Mouse (Mus musculus) midbrain, embryonic 14.5 days (tissue): ENCODE results near the gene Med19. TPM values are rescaled to one million over a fixed set of nuclear protein-coding genes. Genes with fewer than 3 reads are reported as not detected.

Experiments used
- ATAC-seq: fragments of 200-750 bp; cut with Nextera tagmentation; 2 replicates; pipeline ENCODE4 v1.8.0; 2017; ENCODE audit warnings: moderate number of reproducible peaks, moderate library complexity; ENCODE audit not compliant: low FRiP score, low TSS enrichment
- DNase-seq: peaks from one replicate; pipeline ENCODE4 v3.0.0-alpha.2; 2015
- H3K27ac ChIP-seq: fragments of 300-500 bp; sonication (generic); replicated peaks from 2 replicates; pipeline ENCODE4 v1.5.1; 2014; ENCODE audit warnings: mild to moderate bottlenecking, low read depth, low read length, moderate library complexity
- H3K27me3 ChIP-seq: fragments of 300-500 bp; sonication (generic); 2 replicates; pipeline ENCODE4 v1.6.1; 2014; ENCODE audit warnings: low read length, control low read depth, mixed read lengths; ENCODE audit not compliant: control insufficient read depth, insufficient read depth
- H3K36me3 ChIP-seq: fragments of 300-500 bp; sonication (generic); 2 replicates; pipeline ENCODE4 v1.6.1; 2014; ENCODE audit warnings: low read length, control low read depth; ENCODE audit not compliant: control insufficient read depth, insufficient read depth
- H3K4me1 ChIP-seq: fragments of 300-500 bp; sonication (generic); 2 replicates; pipeline ENCODE4 v1.6.1; 2014; ENCODE audit warnings: mild to moderate bottlenecking, antibody characterized with exemption, low read length, control low read depth; ENCODE audit not compliant: control insufficient read depth, insufficient read depth
- H3K4me2 ChIP-seq: fragments of 300-500 bp; sonication (generic); 2 replicates; pipeline ENCODE4 v1.6.1; 2014; ENCODE audit warnings: mild to moderate bottlenecking, low read length, moderate library complexity
- H3K4me3 ChIP-seq: fragments of 300-500 bp; sonication (generic); replicated peaks from 2 replicates; pipeline ENCODE4 v1.5.1; 2014; ENCODE audit warnings: low read depth, low read length
- H3K9ac ChIP-seq: fragments of 300-500 bp; sonication (generic); replicated peaks from 2 replicates; pipeline ENCODE4 v1.6.1; 2014; ENCODE audit warnings: mild to moderate bottlenecking, low read length, moderate library complexity
- H3K9me3 ChIP-seq: fragments of 300-500 bp; sonication (generic); 2 replicates; pipeline ENCODE4 v1.6.1; 2016; ENCODE audit warnings: low read length, control low read depth, mixed read lengths; ENCODE audit not compliant: control insufficient read depth
- WGBS: fragments of 180-500 bp; shearing (Covaris S2); extraction: QIAGEN DNeasy Blood & Tissue Kit; methylation state at CpG from one replicate; pipeline ENCODE4 v1.1.7; 2014; 5-methylcytosine and 5-hydroxymethylcytosine counted together
- polyA plus RNA-seq: library from polyadenylated mRNA; unstranded; fragments of >200 nt; fragmentation: Nextera tagmentation; extraction: Ambion mirVana; gene quantifications from 2 replicates; pipeline ENCODE4 v1.2.1, GENCODE M21; 2014

Gene Med19
- polyA plus RNA-seq, 1 experiment from 2014 or later, result 56.5 TPM

GRCm38 (mm10) chr2:84733579-84734300, 55.5 kb downstream of the Med19 start, which contains the start of gene Ypel4:
Gene Ypel4, plus strand, starts transcription at chr2:84734058.
- under 1% methylated on average over 8 of the region's 8 CpGs for WGBS
- Histone ChIP-seq H3K27me3 (no peaks in the 10 kb centered on the region), H3K27ac (peak within 1 kb of the TSS; percentile 89), H3K4me1 (peaks cover 40% of the 10 kb centered on the region), H3K4me3 (peak within 1 kb of the TSS; percentile 71), H3K4me2 (peak within 1 kb of the TSS; percentile 58), H3K9ac (peak within 1 kb of the TSS; percentile 88), H3K36me3 (no peaks in the 10 kb centered on the region), H3K9me3 (no peaks in the 10 kb centered on the region)
- ATAC-seq, result peak; percentile 76
- peak; percentile 86 for DNase-seq

GRCm38 (mm10) chr2:84734351-84734864, 56.2 kb downstream of the Med19 start:
- peaks cover 41% of the 10 kb centered on the region for H3K4me1 ChIP-seq
- H3K27ac ChIP-seq, result peak overlapping the region; percentile 89
- peak; percentile 80 for DNase-seq
- H3K27me3 ChIP-seq, result no peaks in the 10 kb centered on the region
- H3K9me3 ChIP-seq, result no peaks in the 10 kb centered on the region
- no peaks in the 10 kb centered on the region for H3K36me3 ChIP-seq
- H3K4me2 ChIP-seq, result peak overlapping the region; percentile 58
- H3K9ac ChIP-seq, result peak overlapping the region; percentile 88
- 2% methylated on average over 11 of the region's 11 CpGs for WGBS
- ATAC-seq, result peak; percentile 65
- H3K4me3 ChIP-seq, result peak overlapping the region; percentile 71

GRCm38 (mm10) chr2:84734919-84735318, 56.7 kb downstream of the Med19 start:
- Histone ChIP-seq H3K4me1 (peaks cover 43% of the 10 kb centered on the region), H3K27ac (peak overlapping the region; percentile 89), H3K9ac (peak overlapping the region; percentile 88), H3K27me3 (no peaks in the 10 kb centered on the region), H3K4me2 (peak overlapping the region; percentile 58), H3K9me3 (no peaks in the 10 kb centered on the region), H3K36me3 (no peaks in the 10 kb centered on the region), H3K4me3 (peak overlapping the region; percentile 71)
- DNase-seq, result peak; percentile 10
- WGBS, result 0% methylated on average over 2 of the region's 2 CpGs
- no peak for ATAC-seq

GRCm38 (mm10) chr2:84735346-84735920, 57.2 kb downstream of the Med19 start:
- H3K27me3 ChIP-seq, result no peaks in the 10 kb centered on the region
- peak overlapping the region; percentile 89 for H3K27ac ChIP-seq
- ATAC-seq, result no peak
- peaks cover 43% of the 10 kb centered on the region for H3K4me1 ChIP-seq
- peak overlapping the region; percentile 71 for H3K4me3 ChIP-seq
- 20% methylated on average over 7 of the region's 7 CpGs for WGBS
- DNase-seq, result peak; percentile 31
- no peaks in the 10 kb centered on the region for H3K9me3 ChIP-seq
- H3K36me3 ChIP-seq, result no peaks in the 10 kb centered on the region
- H3K4me2 ChIP-seq, result peak overlapping the region; percentile 58
- H3K9ac ChIP-seq, result peak overlapping the region; percentile 88

DNA sequence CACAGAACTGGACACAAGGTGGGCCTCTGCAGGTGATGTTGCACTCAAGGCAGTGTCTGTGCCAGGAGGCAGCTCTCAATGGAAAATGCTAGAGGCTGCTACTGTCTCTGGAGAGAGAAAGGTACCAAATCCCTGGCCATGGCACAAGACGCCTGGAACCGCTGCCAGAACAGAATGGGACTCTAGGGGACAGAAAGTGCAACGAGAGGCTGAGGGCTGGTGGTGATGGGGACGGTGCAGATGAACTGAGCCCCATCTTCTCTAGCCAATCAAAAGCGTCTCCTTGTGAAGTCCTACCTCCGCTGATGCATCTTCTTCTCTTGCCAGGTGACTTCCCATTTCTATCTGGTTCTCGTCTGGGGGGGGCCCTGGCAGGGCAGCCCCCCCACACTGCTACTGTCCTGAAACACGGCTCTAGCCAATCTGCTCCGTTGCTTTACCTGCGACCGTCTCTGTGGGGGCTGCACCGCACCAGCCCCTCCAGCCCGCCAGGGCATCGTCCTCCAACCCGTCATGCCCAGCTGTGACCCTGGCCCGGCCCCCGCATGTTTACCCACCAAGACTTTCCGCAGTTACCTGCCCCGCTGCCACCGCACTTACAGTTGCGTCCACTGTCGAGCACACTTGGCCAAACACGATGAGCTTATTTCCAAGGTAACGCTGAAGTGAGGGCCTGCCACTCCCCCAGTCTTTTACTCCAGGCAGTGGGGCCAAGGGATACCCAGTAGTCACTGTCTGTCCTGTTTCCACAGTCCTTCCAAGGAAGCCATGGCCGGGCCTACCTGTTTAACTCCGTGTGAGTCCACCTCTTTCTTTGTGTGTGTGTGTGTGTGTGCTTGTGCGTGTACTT, 58.3 kb downstream of the Med19 start:
- Histone ChIP-seq H3K4me3 (peak overlapping the region; percentile 71), H3K27ac (peak overlapping the region; percentile 3; the same call in 1 of the 2 replicates), H3K4me1 (peaks cover 52% of the 10 kb centered on the region), H3K27me3 (no peaks in the 10 kb centered on the region), H3K36me3 (no peaks in the 10 kb centered on the region), H3K4me2 (peak overlapping the region; percentile 58), H3K9ac (peak overlapping the region; percentile 88), H3K9me3 (no peaks in the 10 kb centered on the region)
- 4% methylated on average over 27 of the region's 27 CpGs for WGBS
- DNase-seq (peak; percentile 38), ATAC-seq (no peak)

DNA sequence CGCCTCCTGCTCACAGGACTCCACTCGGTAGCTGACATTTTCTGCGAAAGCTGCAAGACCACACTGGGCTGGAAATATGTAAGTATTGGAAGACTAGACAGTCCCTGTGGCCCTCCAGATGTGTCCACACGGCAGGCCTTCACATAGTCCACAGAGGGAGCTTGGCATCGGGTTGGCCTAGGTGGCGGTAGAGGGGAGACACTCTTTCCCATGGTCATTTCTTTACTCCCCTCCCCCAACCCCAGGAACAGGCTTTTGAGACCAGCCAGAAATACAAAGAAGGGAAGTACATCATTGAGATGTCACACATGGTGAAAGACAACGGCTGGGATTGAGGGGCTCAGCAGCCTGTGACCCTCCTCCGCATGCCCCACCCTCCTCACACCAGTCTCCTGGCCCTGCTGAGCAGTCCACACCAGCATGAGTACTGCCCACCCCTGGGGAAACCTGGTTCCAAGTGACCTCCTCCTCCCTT, 59.3 kb downstream of the Med19 start:
- H3K9ac ChIP-seq, result 0 out of 2 replicates have a peak overlapping the region, but pooled peaks have one; percentile 2
- H3K27ac ChIP-seq, result 0 out of 2 replicates have a peak overlapping the region, but pooled peaks have one; percentile 6
- peak overlapping the region; percentile 58 for H3K4me2 ChIP-seq
- H3K27me3 ChIP-seq, result no peaks in the 10 kb centered on the region
- DNase-seq (peak; percentile 67), ATAC-seq (no peak)
- WGBS, result 4% methylated on average over 8 of the region's 8 CpGs
- H3K4me3 ChIP-seq, result peak overlapping the region; percentile 71
- no peaks in the 10 kb centered on the region for H3K36me3 ChIP-seq
- H3K4me1 ChIP-seq, result peaks cover 61% of the 10 kb centered on the region
- H3K9me3 ChIP-seq, result no peaks in the 10 kb centered on the region

Other genes starting within 250 kb of the Med19 start
- gene Tfpi, start 201.6 kb upstream of the Med19 start, polyA plus RNA-seq, result 5.5 and 17.7 TPM in 2 replicates
- gene Ctnnd1, start 27.6 kb upstream of the Med19 start, polyA plus RNA-seq, result 21.9 and 33.8 TPM in 2 replicates
- 0.37 and 0.53 TPM in 2 replicates for gene Btbd18, start 19.3 kb upstream of the Med19 start, polyA plus RNA-seq
- 220 and 232 TPM in 2 replicates for gene Selenoh, start 7.6 kb upstream of the Med19 start, polyA plus RNA-seq
- gene Gm28635, start 361 bp upstream of the Med19 start, polyA plus RNA-seq, result not detected in 2 replicates
- gene Tmx2, start 738 bp downstream of the Med19 start, polyA plus RNA-seq, result 269 and 277 TPM in 2 replicates
- gene Zdhhc5, start 36.8 kb downstream of the Med19 start, polyA plus RNA-seq, result 21.5 and 21.8 TPM in 2 replicates
- gene Clp1, start 48.9 kb downstream of the Med19 start, polyA plus RNA-seq, result 23.3 and 25.4 TPM in 2 replicates
- 23.5 and 24.7 TPM in 2 replicates for gene Ypel4, start 55.7 kb downstream of the Med19 start, polyA plus RNA-seq
- gene Gm19426, start 65.3 kb downstream of the Med19 start, polyA plus RNA-seq, result 2.0 and 3.3 TPM in 2 replicates
- 19.7 and 33.6 TPM in 2 replicates for gene Serping1, start 97.0 kb downstream of the Med19 start, polyA plus RNA-seq
- gene Ube2l6, start 120.4 kb downstream of the Med19 start, polyA plus RNA-seq, result 11.7 and 19.5 TPM in 2 replicates
- not detected in 2 replicates for gene Smtnl1, start 144.2 kb downstream of the Med19 start, polyA plus RNA-seq
- 58.6 and 80.6 TPM in 2 replicates for gene Timm10, start 148.6 kb downstream of the Med19 start, polyA plus RNA-seq
- gene Slc43a1, start 160.4 kb downstream of the Med19 start, polyA plus RNA-seq, result 0.90 and 2.4 TPM in 2 replicates
- gene Rtn4rl2, start 208.3 kb downstream of the Med19 start, polyA plus RNA-seq, result 4.5 and 5.6 TPM in 2 replicates